Mouse (Mus musculus): Measurements from ENCODE around the gene Serp2. TPM values are rescaled to one million over a fixed set of nuclear protein-coding genes. Genes with fewer than 3 reads are reported as not detected.
"Not testable (repeated sequence)": the region's sequence is repeated elsewhere in the genome, so short reads cannot be mapped to it uniquely, and the experiment has no call there.

Serp2 gene
- polyA plus RNA-seq, 1 experiment from 2014 or later: 47.3 TPM

GRCm38 (mm10) chr14:76559208-76559607 is 2.5 kb upstream of the Serp2 start:
- ATAC-seq (ENCODE audit: low FRiP score) (no peak), DNase-seq (ENCODE audit: low spot score, missing footprints) (no peak)
- Histone ChIP-seq H3K4me3 (ENCODE audit: low read depth, low read length) (no peak overlapping the region), H3K4me1 (ENCODE audit: control insufficient read depth, insufficient read depth, low read length) (peaks cover 7% of the 10 kb centered on the region; the same call in 1 of the 2 replicates), H3K4me2 (no peak overlapping the region), H3K27me3 (ENCODE audit: control insufficient read depth, insufficient read depth, low read length) (no peaks in the 10 kb centered on the region; the same call in 1 of the 2 replicates), H3K9ac (ENCODE audit: low read length) (no peak overlapping the region), H3K27ac (ENCODE audit: low read depth, low read length) (no peak overlapping the region), H3K36me3 (ENCODE audit: control insufficient read depth, insufficient read depth, low read length) (no peaks in the 10 kb centered on the region), H3K9me3 (ENCODE audit: control insufficient read depth, low read length) (no peaks in the 10 kb centered on the region)
- 88% methylated on average over 2 of the region's 2 CpGs for WGBS

- not testable (repeated sequence) for H3K9me3 ChIP-seq (ENCODE audit: control insufficient read depth, low read length); H3K27me3 ChIP-seq (ENCODE audit: control insufficient read depth, insufficient read depth, low read length); DNase-seq (ENCODE audit: low spot score, missing footprints); H3K9ac ChIP-seq (ENCODE audit: low read length); H3K4me1 ChIP-seq (ENCODE audit: control insufficient read depth, insufficient read depth, low read length); H3K27ac ChIP-seq (ENCODE audit: low read depth, low read length); H3K4me2 ChIP-seq; H3K4me3 ChIP-seq (ENCODE audit: low read depth, low read length); ATAC-seq (ENCODE audit: low FRiP score); H3K36me3 ChIP-seq (ENCODE audit: control insufficient read depth, insufficient read depth, low read length)
- 64% methylated on average over 8 of the region's 8 CpGs for WGBS
Observed at GRCm38 (mm10) chr14:76558171-76558570, 1.5 kb upstream of the Serp2 start.

DNA sequence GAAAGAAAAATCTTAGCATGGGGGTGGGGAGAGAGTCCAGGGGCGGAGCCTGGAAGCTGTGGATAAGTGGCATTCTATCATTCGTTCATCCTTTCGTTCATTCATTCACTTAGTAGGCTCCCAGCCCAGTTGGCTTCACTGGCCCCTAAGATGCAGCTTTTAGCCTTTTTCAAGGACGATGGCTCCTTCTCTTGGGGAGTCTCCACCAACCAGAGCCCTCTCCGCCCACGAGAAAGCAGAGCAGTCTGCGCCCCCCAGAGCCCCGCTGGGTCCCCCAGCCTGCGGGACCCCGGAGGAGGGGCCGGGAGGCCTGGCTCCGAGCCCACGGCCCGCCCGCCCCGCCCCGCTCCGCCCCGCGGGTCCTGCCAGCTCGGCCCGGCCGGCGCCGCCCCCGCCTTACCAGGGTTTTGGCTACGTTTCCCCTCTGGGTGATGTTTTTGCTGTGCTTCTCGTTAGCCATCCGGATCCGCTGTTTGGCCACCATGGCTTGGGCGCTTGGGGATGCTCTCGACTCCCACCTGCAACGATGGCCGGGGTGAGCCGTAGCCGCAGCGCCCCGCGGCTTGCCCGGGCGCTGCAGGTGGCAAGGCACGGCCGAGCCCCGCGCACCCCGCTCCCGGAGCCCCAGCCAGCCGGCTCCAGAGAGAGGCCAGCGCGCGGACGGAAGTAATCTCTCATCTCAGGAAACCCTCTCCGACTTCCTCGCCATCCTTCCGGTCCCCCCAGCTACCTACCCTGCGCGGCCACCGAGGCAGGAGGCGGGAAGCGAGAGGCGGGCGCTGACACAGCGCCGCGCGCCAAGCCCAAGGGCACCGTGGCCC is 448 bp downstream of the Serp2 start:
- no peaks in the 10 kb centered on the region for H3K36me3 ChIP-seq (ENCODE audit: control insufficient read depth, insufficient read depth, low read length)
- DNase-seq (ENCODE audit: low spot score, missing footprints) (peak; percentile 97), ATAC-seq (ENCODE audit: low FRiP score) (peak; percentile 82)
- peak overlapping the region; percentile 93 for H3K4me2 ChIP-seq
- peaks cover 7% of the 10 kb centered on the region; the same call in 1 of the 2 replicates for H3K4me1 ChIP-seq (ENCODE audit: control insufficient read depth, insufficient read depth, low read length)
- peak overlapping the region; percentile 86 for H3K9ac ChIP-seq (ENCODE audit: low read length)
- H3K9me3 ChIP-seq (ENCODE audit: control insufficient read depth, low read length): no peaks in the 10 kb centered on the region
- H3K27me3 ChIP-seq (ENCODE audit: control insufficient read depth, insufficient read depth, low read length): no peaks in the 10 kb centered on the region; the same call in 1 of the 2 replicates
- H3K4me3 ChIP-seq (ENCODE audit: low read depth, low read length): peak overlapping the region; percentile 71
- under 1% methylated on average over 61 of the region's 67 CpGs for WGBS
- peak overlapping the region; percentile 40; the same call in 1 of the 2 replicates for H3K27ac ChIP-seq (ENCODE audit: low read depth, low read length)

DNA sequence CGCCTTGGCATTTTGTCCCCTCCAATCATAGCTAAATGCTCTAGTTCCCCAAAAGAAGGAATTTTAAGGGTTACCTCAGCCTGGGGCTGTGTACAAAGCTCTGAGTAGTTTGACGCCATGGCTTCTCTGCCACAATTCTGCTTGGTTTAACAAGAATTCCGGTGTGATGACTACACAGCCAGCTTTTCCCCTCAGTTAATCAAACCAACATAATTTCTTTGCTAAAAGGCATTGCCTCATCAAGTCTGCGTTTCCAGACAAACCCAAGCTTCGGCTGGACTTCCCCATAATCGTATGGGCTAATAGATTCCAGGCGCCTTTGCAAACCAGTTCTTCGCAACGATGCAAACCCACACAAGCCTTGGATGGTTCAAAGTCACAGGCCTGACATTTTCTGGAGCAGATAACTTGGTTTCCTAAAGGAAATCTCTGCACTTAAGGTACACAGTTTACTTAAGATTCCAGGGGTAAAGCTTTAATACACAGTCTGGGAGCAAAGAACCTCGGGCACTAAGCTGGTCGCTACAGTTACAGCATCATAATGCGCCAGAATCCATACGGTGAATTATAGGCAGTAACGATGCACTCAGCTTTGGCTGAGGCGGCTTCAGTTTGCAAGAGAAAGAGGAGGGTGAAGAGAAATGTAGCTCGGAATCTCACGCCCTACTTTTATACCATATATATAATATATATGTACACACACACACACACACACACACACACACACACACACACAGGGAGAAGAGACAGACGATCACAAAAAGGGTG is 1.2 kb downstream of the Serp2 start:
- DNase-seq (ENCODE audit: low spot score, missing footprints) (no peak), ATAC-seq (ENCODE audit: low FRiP score) (no peak)
- no peak overlapping the region for H3K27ac ChIP-seq (ENCODE audit: low read depth, low read length)
- peak overlapping the region; percentile 86; the same call in 1 of the 2 replicates for H3K9ac ChIP-seq (ENCODE audit: low read length)
- 70% methylated on average over 18 of the region's 18 CpGs for WGBS
- H3K4me3 ChIP-seq (ENCODE audit: low read depth, low read length): peak overlapping the region; percentile 71
- no peaks in the 10 kb centered on the region for H3K9me3 ChIP-seq (ENCODE audit: control insufficient read depth, low read length)
- H3K36me3 ChIP-seq (ENCODE audit: control insufficient read depth, insufficient read depth, low read length): no peaks in the 10 kb centered on the region
- peak overlapping the region; percentile 93 for H3K4me2 ChIP-seq
- peaks cover 7% of the 10 kb centered on the region; the same call in 1 of the 2 replicates for H3K4me1 ChIP-seq (ENCODE audit: control insufficient read depth, insufficient read depth, low read length)
- no peaks in the 10 kb centered on the region; the same call in 1 of the 2 replicates for H3K27me3 ChIP-seq (ENCODE audit: control insufficient read depth, insufficient read depth, low read length)

DNA sequence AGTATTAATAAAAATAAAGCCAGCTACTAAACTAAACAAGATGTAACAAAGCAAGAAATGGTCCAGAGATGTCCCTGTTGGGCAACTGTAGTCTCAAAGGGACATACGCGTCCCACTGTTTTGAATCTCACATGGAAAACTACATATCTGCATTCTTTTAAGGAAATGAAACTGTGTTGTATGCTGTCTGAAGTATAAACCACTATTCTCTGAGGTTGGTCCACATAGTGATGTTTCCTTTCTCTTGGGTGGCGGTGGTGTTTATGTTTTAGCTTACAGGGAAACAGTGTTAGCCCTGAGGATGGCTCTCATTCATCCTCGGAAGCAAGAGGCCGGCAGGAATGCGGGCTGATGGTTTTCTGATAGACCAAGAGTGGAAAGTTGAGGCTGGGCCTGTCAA is 12.6 kb downstream of the Serp2 start:
- Histone ChIP-seq H3K4me2 (no peak overlapping the region), H3K4me3 (ENCODE audit: low read depth, low read length) (no peak overlapping the region), H3K27ac (ENCODE audit: low read depth, low read length) (no peak overlapping the region), H3K4me1 (ENCODE audit: control insufficient read depth, insufficient read depth, low read length) (no peaks in the 10 kb centered on the region; the same call in 1 of the 2 replicates), H3K9ac (ENCODE audit: low read length) (no peak overlapping the region), H3K36me3 (ENCODE audit: control insufficient read depth, insufficient read depth, low read length) (no peaks in the 10 kb centered on the region), H3K9me3 (ENCODE audit: control insufficient read depth, low read length) (no peaks in the 10 kb centered on the region), H3K27me3 (ENCODE audit: control insufficient read depth, insufficient read depth, low read length) (no peaks in the 10 kb centered on the region)
- ATAC-seq (ENCODE audit: low FRiP score) (no peak), DNase-seq (ENCODE audit: low spot score, missing footprints) (no peak)
- 90% methylated on average over 6 of the region's 6 CpGs for WGBS

GRCm38 (mm10) chr14:76541341-76541740 is 15.3 kb downstream of the Serp2 start:
- Histone ChIP-seq H3K9ac (ENCODE audit: low read length) (no peak overlapping the region), H3K4me3 (ENCODE audit: low read depth, low read length) (no peak overlapping the region), H3K4me1 (ENCODE audit: control insufficient read depth, insufficient read depth, low read length) (no peaks in the 10 kb centered on the region; the same call in 1 of the 2 replicates), H3K27ac (ENCODE audit: low read depth, low read length) (no peak overlapping the region), H3K4me2 (no peak overlapping the region), H3K9me3 (ENCODE audit: control insufficient read depth, low read length) (no peaks in the 10 kb centered on the region), H3K36me3 (ENCODE audit: control insufficient read depth, insufficient read depth, low read length) (no peaks in the 10 kb centered on the region), H3K27me3 (ENCODE audit: control insufficient read depth, insufficient read depth, low read length) (no peaks in the 10 kb centered on the region)
- DNase-seq (ENCODE audit: low spot score, missing footprints) (no peak), ATAC-seq (ENCODE audit: low FRiP score) (no peak)
- WGBS: 93% methylated on average over 2 of the region's 2 CpGs

- no peak for ATAC-seq (ENCODE audit: low FRiP score)
- no peak overlapping the region for H3K27ac ChIP-seq (ENCODE audit: low read depth, low read length)
- 92% methylated on average over 5 of the region's 5 CpGs for WGBS
Observed at GRCm38 (mm10) chr14:76540005-76540670, 16.6 kb downstream of the Serp2 start.

DNA sequence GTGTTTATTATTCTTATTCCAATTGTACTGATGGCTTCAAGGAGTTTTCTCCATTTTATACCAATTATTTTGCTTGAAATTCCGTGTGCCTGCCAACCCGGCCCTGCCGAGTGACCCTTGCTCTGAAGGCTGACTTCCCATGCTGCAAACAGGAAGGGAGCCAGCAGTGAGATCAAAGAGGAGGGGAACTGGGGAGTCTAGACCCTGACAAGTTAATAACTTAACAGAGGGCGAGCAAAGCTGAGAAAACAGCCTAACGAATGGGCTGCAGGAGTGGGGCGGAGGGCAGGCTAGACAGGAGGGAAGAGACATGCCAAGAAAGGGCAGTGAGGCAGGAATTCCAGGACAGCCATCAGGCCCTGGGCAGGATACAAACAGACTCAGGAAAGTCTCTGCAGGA is 19.8 kb downstream of the Serp2 start:
- ATAC-seq (ENCODE audit: low FRiP score) (no peak), DNase-seq (ENCODE audit: low spot score, missing footprints) (no peak)
- Histone ChIP-seq H3K9ac (ENCODE audit: low read length) (no peak overlapping the region), H3K4me2 (no peak overlapping the region), H3K9me3 (ENCODE audit: control insufficient read depth, low read length) (no peaks in the 10 kb centered on the region), H3K27me3 (ENCODE audit: control insufficient read depth, insufficient read depth, low read length) (no peaks in the 10 kb centered on the region), H3K36me3 (ENCODE audit: control insufficient read depth, insufficient read depth, low read length) (no peaks in the 10 kb centered on the region), H3K4me3 (ENCODE audit: low read depth, low read length) (no peak overlapping the region), H3K27ac (ENCODE audit: low read depth, low read length) (no peak overlapping the region), H3K4me1 (ENCODE audit: control insufficient read depth, insufficient read depth, low read length) (peaks cover 4% of the 10 kb centered on the region)
- WGBS: 34% methylated on average over 6 of the region's 6 CpGs

More at GRCm38 (mm10) chr14:76540005-76540670, 16.6 kb downstream of the Serp2 start:
- Histone ChIP-seq H3K4me1 (ENCODE audit: control insufficient read depth, insufficient read depth, low read length) (no peaks in the 10 kb centered on the region), H3K4me3 (ENCODE audit: low read depth, low read length) (no peak overlapping the region), H3K9ac (ENCODE audit: low read length) (no peak overlapping the region), H3K27me3 (ENCODE audit: control insufficient read depth, insufficient read depth, low read length) (no peaks in the 10 kb centered on the region), H3K4me2 (no peak overlapping the region), H3K36me3 (ENCODE audit: control insufficient read depth, insufficient read depth, low read length) (no peaks in the 10 kb centered on the region), H3K9me3 (ENCODE audit: control insufficient read depth, low read length) (no peaks in the 10 kb centered on the region)
- DNase-seq (ENCODE audit: low spot score, missing footprints): no peak

Data from midbrain, embryonic 11.5 days (tissue).